Mouse (Mus musculus): ENCODE measurements around the gene Acta1.
A peak's percentile ranks its signal among the peaks of the same experiment; 100 is the strongest.

The Acta1 gene

GRCm38 (mm10) chr8:123894502-123895097 is at the start of gene Acta1:
TSS of gene Acta1 (minus strand) at chr8:123894751.
- DNase-seq = no peak

- no peak for DNase-seq
Observed at GRCm38 (mm10) chr8:123929026-123929425, 34.5 kb upstream of the Acta1 start.

- DNase-seq = no peak
Observed at GRCm38 (mm10) chr8:123925671-123926070, 31.1 kb upstream of the Acta1 start.

- peak; percentile 77 for DNase-seq
Observed at GRCm38 (mm10) chr8:123924719-123925118, 30.2 kb upstream of the Acta1 start.

- DNase-seq = no peak
Observed at GRCm38 (mm10) chr8:123914635-123915034, 20.1 kb upstream of the Acta1 start.

- no peak for DNase-seq
Observed at GRCm38 (mm10) chr8:123912265-123912664, 17.7 kb upstream of the Acta1 start.

- DNase-seq = no peak
Observed at GRCm38 (mm10) chr8:123907604-123908003, 13.1 kb upstream of the Acta1 start.

- no peak for DNase-seq
Observed at GRCm38 (mm10) chr8:123902653-123903052, 8.1 kb upstream of the Acta1 start.

- no peak for DNase-seq
Observed at GRCm38 (mm10) chr8:123899366-123899765, 4.8 kb upstream of the Acta1 start.

GRCm38 (mm10) chr8:123898576-123898975 is 4.0 kb upstream of the Acta1 start:
- no peak for DNase-seq

- DNase-seq = no peak
Observed at GRCm38 (mm10) chr8:123896774-123897173, 2.2 kb upstream of the Acta1 start.

GRCm38 (mm10) chr8:123896366-123896761 is 1.8 kb upstream of the Acta1 start:
- DNase-seq = no peak

GRCm38 (mm10) chr8:123895680-123896365 is 1.3 kb upstream of the Acta1 start:
- no peak for DNase-seq

GRCm38 (mm10) chr8:123895230-123895629 is 679 bp upstream of the Acta1 start:
- DNase-seq = no peak

- no peak for DNase-seq
Observed at GRCm38 (mm10) chr8:123893413-123893812, 1.1 kb downstream of the Acta1 start.

GRCm38 (mm10) chr8:123892586-123893155 is 1.9 kb downstream of the Acta1 start:
- DNase-seq = no peak

- DNase-seq = no peak
Observed at GRCm38 (mm10) chr8:123891883-123892585, 2.5 kb downstream of the Acta1 start.

- DNase-seq = no peak
Observed at GRCm38 (mm10) chr8:123891271-123891670, 3.3 kb downstream of the Acta1 start.

GRCm38 (mm10) chr8:123889797-123890196 is 4.8 kb downstream of the Acta1 start:
- no peak for DNase-seq

GRCm38 (mm10) chr8:123887956-123888355 is 6.6 kb downstream of the Acta1 start:
- no peak for DNase-seq

- no peak for DNase-seq
Observed at GRCm38 (mm10) chr8:123887163-123887562, 7.4 kb downstream of the Acta1 start.

GRCm38 (mm10) chr8:123884721-123885565 is 9.6 kb downstream of the Acta1 start:
- DNase-seq = no peak

GRCm38 (mm10) chr8:123883094-123883493 is 11.5 kb downstream of the Acta1 start:
- no peak for DNase-seq
